Mouse (Mus musculus) retina, postnatal 7 days (tissue): ENCODE measurements around the gene Frmd6.
A peak's percentile ranks its signal among the peaks of the same experiment; 100 is the strongest.

Experiments used
- DNase-seq: peaks from one replicate; pipeline ENCODE4 v3.0.0-alpha.2; 2012; ENCODE audit warnings: low read depth, low spot score

The Frmd6 gene

GRCm38 (mm10) chr12:70896068-70896467 lies 70.8 kb downstream of the Frmd6 start:
- no peak for DNase-seq

GRCm38 (mm10) chr12:70897434-70897833 lies 72.1 kb downstream of the Frmd6 start:
- no peak for DNase-seq

GRCm38 (mm10) chr12:70898450-70898849 lies 73.1 kb downstream of the Frmd6 start:
- DNase-seq: no peak

- DNase-seq: no peak
These were observed 79.2 kb downstream of the Frmd6 start for GRCm38 (mm10) chr12:70904471-70904870.

- no peak for DNase-seq
These were observed 81.6 kb downstream of the Frmd6 start for GRCm38 (mm10) chr12:70906867-70907266.

GRCm38 (mm10) chr12:70907651-70908050 lies 82.3 kb downstream of the Frmd6 start:
- no peak for DNase-seq

- DNase-seq: no peak
These were observed 82.8 kb downstream of the Frmd6 start for GRCm38 (mm10) chr12:70908076-70908475.

- DNase-seq: peak; percentile 68
These were observed 85.0 kb downstream of the Frmd6 start for GRCm38 (mm10) chr12:70910241-70910720.

- DNase-seq: peak; percentile 74
These were observed 85.7 kb downstream of the Frmd6 start for GRCm38 (mm10) chr12:70911029-70911428.

- no peak for DNase-seq
These were observed 86.5 kb downstream of the Frmd6 start for GRCm38 (mm10) chr12:70911676-70912379.

GRCm38 (mm10) chr12:70913429-70913828 lies 88.1 kb downstream of the Frmd6 start:
- no peak for DNase-seq

GRCm38 (mm10) chr12:70914387-70914786 lies 89.1 kb downstream of the Frmd6 start:
- DNase-seq: no peak

GRCm38 (mm10) chr12:70929781-70930180 lies 104.5 kb downstream of the Frmd6 start:
- no peak for DNase-seq

GRCm38 (mm10) chr12:70937150-70937549 lies 111.8 kb downstream of the Frmd6 start:
- DNase-seq: no peak

GRCm38 (mm10) chr12:70937571-70938384 lies 112.5 kb downstream of the Frmd6 start, which contains the start of gene Actr10:
Actr10 (plus strand) TSS chr12:70937857.
- peak; percentile 94 for DNase-seq

GRCm38 (mm10) chr12:70940806-70941205 lies 115.5 kb downstream of the Frmd6 start:
- no peak for DNase-seq

GRCm38 (mm10) chr12:70944181-70944580 lies 118.9 kb downstream of the Frmd6 start:
- DNase-seq: no peak

- DNase-seq: no peak
These were observed 121.4 kb downstream of the Frmd6 start for GRCm38 (mm10) chr12:70946585-70947256.
